Mouse (Mus musculus) CH12.LX (cell line): ENCODE measurements at regions not wholly inside any gene's neighbourhood (a gene's known extent, or its start where the extent isn't known, plus 50 kb on each side); places are given as distances from the start of the nearest gene placed in this dataset.

ENCODE experiments used
- BHLHE40 ChIP-seq: IDR thresholded peaks from 2 replicates; pipeline ENCODE4 v1.6.1; 2011; ENCODE audit warnings: mild to moderate bottlenecking, low read depth, low read length, improper control_type of control experiment
- CHD2 ChIP-seq: IDR thresholded peaks from 2 replicates; pipeline ENCODE4 v1.6.1; 2011; ENCODE audit warnings: low read length, improper control_type of control experiment
- CTCF ChIP-seq, 2 experiments: IDR thresholded peaks in 1 of 2; conservative IDR thresholded peaks in 1 of 2; 2 replicates each; pipeline ENCODE4 v1.5.1; 2011 to 2012; ENCODE audit warnings: low read depth in 2 of 2, low read length in 2 of 2, improper control_type of control experiment in 1 of 2, inconsistent platforms in 1 of 2, mild to moderate bottlenecking in 1 of 2, moderate library complexity in 1 of 2
- HCFC1 ChIP-seq: IDR thresholded peaks from 2 replicates; pipeline ENCODE4 v1.6.1; 2012; ENCODE audit warnings: low read depth, mild to moderate bottlenecking, inconsistent platforms, low read length, improper control_type of control experiment
- JUND ChIP-seq: conservative IDR thresholded peaks from 2 replicates; pipeline ENCODE4 v1.6.1; 2011; ENCODE audit warnings: low read depth, low read length, improper control_type of control experiment
- MAFK ChIP-seq: IDR thresholded peaks from 2 replicates; pipeline ENCODE4 v1.6.1; 2011; ENCODE audit warnings: low read length, improper control_type of control experiment; ENCODE audit not compliant: insufficient replicate concordance
- NELFE ChIP-seq: IDR thresholded peaks from 2 replicates; pipeline ENCODE4 v1.6.1; 2011; ENCODE audit warnings: low read depth, low read length, improper control_type of control experiment
- POLR2A ChIP-seq: IDR thresholded peaks from 2 replicates; pipeline ENCODE4 v1.6.1; 2011; ENCODE audit warnings: low read depth, mild to moderate bottlenecking, improper control_type of control experiment, low read length
- SIN3A ChIP-seq: IDR thresholded peaks from 2 replicates; pipeline ENCODE4 v1.6.1; 2012; ENCODE audit warnings: low read length, improper control_type of control experiment, inconsistent platforms
- TBP ChIP-seq: conservative IDR thresholded peaks from 2 replicates; pipeline ENCODE4 v1.6.1; 2011; ENCODE audit warnings: low read depth, low read length, improper control_type of control experiment
- ZC3H11A ChIP-seq: IDR thresholded peaks from 2 replicates; pipeline ENCODE4 v1.6.1; 2012; ENCODE audit warnings: low read depth, mild to moderate bottlenecking, inconsistent platforms, low read length, improper control_type of control experiment
- ZKSCAN1 ChIP-seq: IDR thresholded peaks from 2 replicates; pipeline ENCODE4 v1.6.1; 2012; ENCODE audit warnings: low read depth, inconsistent platforms, low read length, improper control_type of control experiment, borderline replicate concordance
- ZMIZ1 ChIP-seq: IDR thresholded peaks from 2 replicates; pipeline ENCODE4 v1.6.1; 2012; ENCODE audit warnings: low read depth, mild to moderate bottlenecking, inconsistent platforms, low read length, improper control_type of control experiment
- ZNF384 ChIP-seq: IDR thresholded peaks from 2 replicates; pipeline ENCODE4 v1.6.1; 2012; ENCODE audit warnings: low read depth, low read length, improper control_type of control experiment, inconsistent platforms

DNA sequence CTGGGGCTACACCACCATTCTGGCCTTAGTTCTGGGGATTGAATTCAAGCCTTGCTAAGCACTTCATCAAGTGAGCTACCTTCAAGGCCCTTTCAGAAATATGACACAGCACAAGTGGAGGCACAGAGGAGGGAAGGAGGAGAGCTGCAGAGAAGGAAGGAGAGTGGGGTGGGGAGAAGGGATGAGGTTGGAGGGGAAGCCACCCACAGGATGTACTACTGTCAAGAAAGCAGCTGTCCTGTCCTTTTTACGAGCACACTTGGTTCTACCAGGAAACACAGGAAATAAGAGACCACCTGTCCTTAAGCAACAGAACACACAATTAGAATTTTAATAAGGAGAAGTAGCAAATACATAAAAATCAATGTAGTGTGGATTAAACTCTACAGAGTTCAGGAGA, 210.5 kb upstream of the Mkln1 start:
- TF ChIP-seq ZC3H11A (no peak), CTCF (conservative IDR thresholded peaks at IDR 0.05 in 1 of 2, IDR thresholded peaks at IDR 0.05 in 1 of 2; ENCODE audit: low read depth in 2 of 2, low read length in 2 of 2) (no peak), ZKSCAN1 (no peak), HCFC1 (no peak), MAFK (no peak), TBP (no peak), POLR2A (no peak), ZMIZ1 (no peak), SIN3A (no peak), NELFE (no peak), JUND (no peak), CHD2 (no peak), ZNF384 (no peak), BHLHE40 (no peak)
